Mouse (Mus musculus) left cerebral cortex, postnatal 25 days (tissue): Measurements from ENCODE around the gene Btbd7. TPM values are rescaled to one million over a fixed set of nuclear protein-coding genes. Genes with fewer than 3 reads are reported as not detected.
A peak's percentile ranks its signal among the peaks of the same experiment; 100 is the strongest.

Experiments used
- DNase-seq, 2 experiments: peaks; one replicate each; pipeline ENCODE4 v3.0.0; 2022; ENCODE audit warnings: low spot score in 2 of 2, mixed read lengths in 1 of 2
- intact Hi-C: fragments of 180-260 bp; cut with DNase I; formaldehyde crosslinking; loops from one replicate; pipeline ENCODE4 v1.15.1; 2025
- total RNA-seq, 2 experiments: library from RNA; stranded (reverse); gene quantifications; 2 replicates each; pipeline ENCODE4 v1.2.3; 2021

Gene Btbd7
- total RNA-seq, 2 experiments from 2014 or later = 18.4 to 19.5 TPM

DNA sequence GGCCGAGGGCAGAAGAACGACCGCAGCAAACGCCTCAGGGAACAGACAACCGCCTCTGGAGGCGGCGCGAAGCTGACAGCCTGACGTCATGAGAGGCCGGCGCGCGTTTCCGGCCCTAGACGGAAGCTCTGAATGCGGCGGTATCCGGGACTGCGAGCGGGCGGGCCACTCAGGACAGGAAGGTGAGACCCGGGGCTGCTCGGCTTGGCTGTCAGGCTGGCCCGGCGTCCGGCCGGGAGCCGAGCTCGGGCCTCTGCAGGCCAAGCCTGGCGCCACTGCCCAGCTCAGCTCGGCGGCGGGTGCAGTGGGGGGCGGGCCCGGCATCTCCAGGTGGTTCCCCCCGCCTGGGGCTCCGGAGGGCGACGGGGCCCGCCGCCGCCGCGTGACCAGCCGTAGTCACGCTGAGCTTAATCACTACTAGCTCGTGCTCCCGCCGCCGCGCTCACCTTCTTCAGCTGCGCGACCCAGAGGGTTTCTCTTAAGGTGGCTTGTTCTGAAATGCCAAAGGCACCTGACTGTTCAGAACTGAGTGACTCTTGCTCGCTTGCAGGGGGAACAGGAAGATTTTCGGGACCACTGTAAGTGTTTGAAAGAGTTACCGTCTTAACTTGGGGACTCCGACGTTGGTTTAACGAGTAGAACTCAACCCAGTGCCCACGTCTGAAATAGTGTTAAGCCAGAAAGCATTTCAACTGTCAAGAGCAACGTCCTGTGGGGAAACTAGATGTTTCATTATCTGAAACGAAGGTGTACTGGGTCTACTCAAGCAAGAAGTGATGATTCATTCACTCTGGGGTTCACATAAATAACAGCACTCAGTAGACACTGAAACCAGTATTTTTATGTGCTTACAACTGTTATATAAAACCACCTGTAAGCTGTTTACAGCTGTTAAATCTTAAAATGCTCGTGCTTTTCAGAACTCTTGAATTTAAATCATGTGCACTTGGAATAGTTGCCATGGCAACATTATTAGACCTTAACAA is 134.4 kb downstream of the Btbd7 start, which contains the start of the genes Moap1 and Tmem251:
TSS of gene Moap1 (minus strand) at position 73 of the 986 bp plus-strand sequence.
TSS of gene Tmem251 (plus strand) at position 174 of the 986 bp plus-strand sequence.
- intact Hi-C loops = loop anchor here (2.0 to 10.0 kb wide), 2 partner anchors 13 to 769 kb away; partner anchors contain the start of genes Cpsf2, Gm28051, Gon7 and Ubr7

DNA sequence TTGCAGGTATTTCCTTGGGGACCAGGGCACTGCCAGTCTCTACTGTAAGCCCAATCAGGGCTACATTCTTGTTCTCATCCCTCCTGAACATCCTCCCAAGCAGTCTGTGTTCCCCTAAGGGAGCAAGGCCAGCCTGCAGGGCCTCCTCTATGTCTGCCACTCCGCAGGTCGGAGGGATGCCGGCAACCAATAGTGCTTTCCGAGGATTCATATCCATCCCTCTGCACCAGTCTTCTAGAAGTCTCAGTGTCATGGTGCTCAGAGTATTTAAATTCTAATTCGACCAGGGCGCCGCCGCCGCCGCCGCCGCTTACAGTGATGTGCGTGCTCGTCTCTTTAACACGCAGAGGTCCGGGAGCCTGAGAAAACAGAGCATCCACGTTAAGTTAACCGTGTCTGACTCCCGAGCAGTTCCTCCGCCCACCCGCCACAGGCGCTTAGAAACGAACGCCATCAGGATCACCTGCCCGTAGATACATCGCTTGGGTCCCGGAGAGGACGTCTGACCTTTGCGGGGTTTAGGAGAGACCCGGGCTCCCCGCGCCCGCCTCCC is 135.2 kb downstream of the Btbd7 start:
- intact Hi-C loops = loop anchor here (2.0 to 10.0 kb wide), 2 partner anchors 14 to 768 kb away; partner anchors contain the start of genes Cpsf2, Gm28051, Gon7 and Ubr7

More for the DNA sequence above, 134.4 kb downstream of the Btbd7 start, which contains the start of the genes Moap1 and Tmem251:
- DNase-seq = peak; percentile 93 to 94

GRCm38 (mm10) chr12:102742056-102742455 is 136.2 kb downstream of the Btbd7 start:
- no peak for DNase-seq
- intact Hi-C loops = loop anchor here (2.0 to 10.0 kb wide), 2 partner anchors 15 to 767 kb away; partner anchors contain the start of genes Cpsf2, Gm28051, Gon7 and Ubr7

More for the DNA sequence above, 135.2 kb downstream of the Btbd7 start:
- peak in 1 of 2 experiments; percentile 57 for DNase-seq

GRCm38 (mm10) chr12:102740285-102740684 is 138.0 kb downstream of the Btbd7 start:
- no peak for DNase-seq
- intact Hi-C loops = loop anchor here (10.0 kb wide), 1 partner anchor 765 kb away; the partner anchor contains the start of gene Cpsf2

DNA sequence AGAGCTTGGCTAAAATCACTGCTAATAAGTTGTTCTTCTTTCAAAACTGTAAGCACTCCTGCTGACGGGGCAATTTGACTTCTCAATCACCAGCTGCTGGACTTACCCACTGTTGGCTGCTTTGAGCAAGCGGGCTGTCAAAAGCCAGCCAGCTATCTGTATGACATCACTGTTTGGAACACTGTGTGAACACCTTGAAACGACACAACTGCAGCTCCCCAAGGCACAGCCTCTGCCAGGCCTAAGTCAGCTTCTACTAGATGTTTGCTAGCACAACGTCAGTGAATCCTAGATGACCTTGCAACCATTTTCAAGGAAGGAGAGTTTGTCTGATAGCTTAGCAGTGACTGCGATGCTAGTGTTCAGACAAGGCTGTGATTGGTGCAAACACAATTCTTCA is 139.2 kb downstream of the Btbd7 start:
- DNase-seq = no peak
- intact Hi-C loops = no loop called here

DNA sequence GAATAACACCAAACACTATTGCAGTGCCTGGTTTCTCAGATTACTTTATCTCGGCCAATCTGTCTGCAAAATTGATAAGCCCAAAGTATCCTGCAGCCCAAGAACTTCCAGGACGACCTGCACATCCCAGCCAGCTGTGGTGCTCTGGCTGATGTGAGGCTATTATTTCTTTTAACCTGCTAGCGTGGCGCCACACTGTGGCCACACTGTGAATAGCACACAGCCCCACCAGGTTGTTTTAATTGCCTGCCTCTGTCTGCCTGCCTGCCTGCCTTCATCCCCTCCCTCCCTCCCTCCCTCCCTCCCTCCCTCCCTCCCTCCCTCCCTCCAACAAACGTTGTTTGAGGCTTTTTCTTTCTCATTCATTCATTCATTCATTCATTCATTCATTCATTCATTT is 144.9 kb downstream of the Btbd7 start:
- intact Hi-C loops = no loop called here
- peak in 1 of 2 experiments; percentile 47 for DNase-seq

GRCm38 (mm10) chr12:102730798-102731619 is 147.3 kb downstream of the Btbd7 start:
- intact Hi-C loops = no loop called here
- DNase-seq = peak in 1 of 2 experiments; percentile 42

Other genes starting within 250 kb of the Btbd7 start
- gene Itpk1, start 173.5 kb downstream of the Btbd7 start, total RNA-seq = 10 to 100 TPM; 63.9 to 70.2 TPM
- 10 to 100 TPM; 31.6 to 39.3 TPM for gene Moap1, start 134.8 kb downstream of the Btbd7 start, total RNA-seq
- gene Tmem251, start 134.7 kb downstream of the Btbd7 start, total RNA-seq = 1 to 10 TPM; 6.0 to 6.4 TPM
- not detected for gene Gm28051, start 120.7 kb downstream of the Btbd7 start, total RNA-seq
- 10 to 100 TPM; 16.9 to 18.2 TPM for gene Gon7, start 120.7 kb downstream of the Btbd7 start, total RNA-seq
- 10 to 100 TPM; 34.3 to 36.6 TPM for gene Ubr7, start 120.5 kb downstream of the Btbd7 start, total RNA-seq
- 10 to 100 TPM; 19.9 to 20.0 TPM for gene Gm20604, start 119.8 kb downstream of the Btbd7 start, total RNA-seq
- gene Cox8c, start 20.8 kb upstream of the Btbd7 start, total RNA-seq = not detected
- 10 to 100 TPM; 52.1 to 58.6 TPM for gene Unc79, start 70.4 kb upstream of the Btbd7 start, total RNA-seq